Mouse (Mus musculus) spleen, embryonic (tissue): ENCODE measurements around the gene Cpsf6.
"Not testable (repeated sequence)": the region's sequence is repeated elsewhere in the genome, so short reads cannot be mapped to it uniquely, and the experiment has no call there.

Source experiments
- CTCF ChIA-PET: fragments of 350-600 bp; sonication (Branson Sonifier 250); formaldehyde crosslinking; loops from one replicate; lab custom pipeline; 2022; lab: Charles Lee

Cpsf6 gene

GRCm38 (mm10) chr10:117400246-117400954 lies 20.6 kb upstream of the Cpsf6 start:
- CTCF ChIA-PET, result interaction anchor here (0.6 to 0.7 kb wide), 3 partner anchors 18 to 61 kb away, joined by 3 to 6 read pairs (median 4); no protein-coding TSS in a partner anchor

DNA sequence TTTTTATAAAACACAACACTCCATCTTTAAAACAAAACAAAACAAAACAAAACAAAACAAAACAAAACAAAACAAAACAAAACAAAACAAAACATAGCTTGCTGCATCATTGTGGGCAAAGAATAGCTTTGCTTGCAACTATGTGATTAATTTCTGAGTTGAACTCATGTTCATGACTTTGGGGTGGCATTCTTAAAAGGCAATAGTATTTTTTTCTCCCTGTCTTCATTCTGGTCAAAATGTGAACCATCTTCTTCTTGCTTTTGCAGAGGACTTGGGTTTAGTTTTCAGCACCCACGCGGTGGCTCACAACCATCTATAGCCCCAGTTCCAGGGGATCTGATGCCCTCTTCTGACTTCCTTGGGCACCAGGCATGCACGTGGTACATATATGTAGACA lies 20.0 kb upstream of the Cpsf6 start:
- CTCF ChIA-PET, result interaction anchor here (0.6 kb wide), 1 partner anchor 32 kb away, joined by 4 read pairs; no protein-coding TSS in a partner anchor

- CTCF ChIA-PET, result no interaction called here
These were observed 19.4 kb upstream of the Cpsf6 start for GRCm38 (mm10) chr10:117399196-117399595.

GRCm38 (mm10) chr10:117398044-117398780 lies 18.4 kb upstream of the Cpsf6 start:
- CTCF ChIA-PET, result no interaction called here

DNA sequence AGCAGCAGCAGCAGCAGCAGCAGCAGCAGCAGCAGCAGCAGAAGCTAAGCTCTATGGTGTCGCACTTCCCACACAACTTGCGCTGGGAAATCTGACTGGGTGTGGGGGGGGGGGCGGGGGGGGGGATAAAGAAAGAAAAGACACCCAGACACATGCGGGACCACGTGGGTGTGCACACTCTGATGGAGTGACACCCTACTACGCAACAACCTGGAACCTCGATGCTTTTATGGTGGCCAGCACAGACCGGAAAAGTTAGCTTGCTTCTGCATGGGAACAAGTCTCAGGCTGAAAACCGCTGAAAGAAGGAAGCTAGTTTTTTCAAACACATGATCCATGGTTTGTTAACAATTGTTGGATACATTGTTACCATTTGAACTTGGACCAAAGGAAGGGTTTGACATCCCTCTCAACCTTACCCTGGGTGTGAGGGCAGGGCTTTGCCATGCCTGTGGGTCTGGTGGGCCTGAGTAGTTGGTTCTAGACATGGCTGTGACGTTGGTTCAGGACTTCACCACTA lies 17.4 kb upstream of the Cpsf6 start:
- CTCF ChIA-PET, result interaction anchor here (0.6 kb wide), 2 partner anchors 26 to 27 kb away, joined by 5 read pairs; no protein-coding TSS in a partner anchor

DNA sequence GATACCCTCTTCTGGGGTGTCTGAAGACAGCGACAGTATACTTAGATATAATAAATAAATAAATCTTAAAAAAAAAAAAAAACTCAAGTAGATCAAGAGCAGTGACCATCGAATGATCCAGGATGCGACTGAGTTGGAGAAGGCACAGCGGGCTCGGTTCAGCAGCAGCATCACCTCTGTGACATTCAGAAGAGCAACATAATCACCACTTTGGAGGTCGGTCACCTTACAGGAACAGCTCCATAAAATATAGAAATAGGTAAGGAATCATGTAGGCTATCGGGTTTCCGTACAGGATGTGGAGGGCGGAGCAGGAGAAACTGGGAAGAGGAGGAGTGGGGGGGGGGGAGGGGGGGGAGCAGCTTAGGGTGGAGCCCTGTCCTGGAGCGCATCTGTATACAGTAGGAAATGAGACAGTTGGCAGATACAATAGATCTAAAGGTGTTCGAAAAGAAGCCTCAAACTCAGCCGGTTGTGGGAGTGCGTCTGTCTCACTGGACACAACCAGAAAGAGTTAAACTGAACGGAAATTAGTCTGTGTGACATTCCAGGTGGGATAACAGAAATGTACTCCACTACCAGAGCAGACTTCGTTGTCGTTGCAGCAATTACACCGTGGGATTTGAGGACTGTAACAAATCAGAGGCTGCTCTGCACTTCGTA lies 16.7 kb upstream of the Cpsf6 start:
- CTCF ChIA-PET, result interaction anchor here (0.6 kb wide), 2 partner anchors 26 to 27 kb away, joined by 5 read pairs; no protein-coding TSS in a partner anchor

GRCm38 (mm10) chr10:117395801-117396200 lies 16.0 kb upstream of the Cpsf6 start:
- CTCF ChIA-PET, result no interaction called here

GRCm38 (mm10) chr10:117394738-117395550 lies 15.1 kb upstream of the Cpsf6 start:
- CTCF ChIA-PET, result interaction anchor here (1.2 kb wide), 1 partner anchor 41 kb away, joined by 3 read pairs; no protein-coding TSS in a partner anchor

DNA sequence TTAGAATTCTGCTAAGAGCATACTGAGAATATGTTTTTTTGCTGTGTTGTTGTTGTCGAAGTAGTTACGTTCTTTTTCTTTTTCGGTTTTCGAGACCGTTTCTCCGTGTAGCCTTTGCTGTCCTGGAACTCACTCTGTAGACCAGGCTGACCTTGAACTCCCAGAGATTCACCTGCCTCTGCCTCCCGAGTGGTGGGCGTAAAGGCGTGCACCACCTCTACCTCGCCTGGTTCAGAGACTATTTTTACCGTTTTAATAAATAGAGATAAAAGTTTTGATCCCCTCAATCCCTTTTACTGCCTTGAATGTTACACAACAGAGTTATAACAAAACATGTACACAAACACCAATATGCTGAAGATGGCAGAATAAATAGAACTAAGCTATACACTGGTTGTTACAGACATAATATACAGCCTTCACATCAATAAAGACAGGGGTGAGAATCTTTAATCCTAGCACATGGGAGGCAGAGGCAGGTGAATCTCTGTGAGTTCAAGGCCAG lies 14.1 kb upstream of the Cpsf6 start:
- CTCF ChIA-PET, result interaction anchor here (1.2 kb wide), 1 partner anchor 42 kb away, joined by 3 read pairs; no protein-coding TSS in a partner anchor

DNA sequence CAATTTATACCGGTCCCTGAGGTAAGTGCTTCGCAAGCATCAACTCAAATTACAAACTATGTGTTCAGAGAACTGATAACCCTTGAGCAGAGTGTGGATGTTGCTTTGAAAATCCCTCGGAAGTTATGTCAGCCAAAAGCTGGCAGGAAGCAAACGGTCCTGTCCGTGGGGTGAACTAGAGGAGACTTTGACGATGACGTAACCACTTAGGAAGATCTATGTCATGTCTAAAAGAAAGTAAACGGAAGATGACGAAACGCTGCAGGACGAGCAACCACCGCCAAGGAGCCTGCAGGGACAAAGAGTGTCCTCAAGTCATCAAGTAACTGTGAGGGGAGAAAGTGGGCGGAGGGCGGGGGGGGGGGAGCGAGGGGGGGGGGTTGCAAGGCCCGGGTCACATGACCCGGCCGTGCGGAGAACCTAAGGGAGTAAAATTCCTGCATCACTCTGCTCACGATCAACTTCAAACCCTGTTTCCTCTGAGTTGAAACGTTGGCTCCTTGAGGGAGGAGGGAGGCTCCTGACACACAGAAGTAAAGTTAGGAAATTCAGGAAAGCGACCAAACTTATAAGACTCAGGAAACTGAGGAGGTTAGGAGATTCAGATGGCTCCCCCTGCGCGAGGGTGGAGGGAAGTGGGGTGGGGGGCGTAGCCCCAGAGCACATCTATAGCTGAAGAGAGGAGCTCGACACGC lies 13.5 kb upstream of the Cpsf6 start:
- CTCF ChIA-PET, result no interaction called here

DNA sequence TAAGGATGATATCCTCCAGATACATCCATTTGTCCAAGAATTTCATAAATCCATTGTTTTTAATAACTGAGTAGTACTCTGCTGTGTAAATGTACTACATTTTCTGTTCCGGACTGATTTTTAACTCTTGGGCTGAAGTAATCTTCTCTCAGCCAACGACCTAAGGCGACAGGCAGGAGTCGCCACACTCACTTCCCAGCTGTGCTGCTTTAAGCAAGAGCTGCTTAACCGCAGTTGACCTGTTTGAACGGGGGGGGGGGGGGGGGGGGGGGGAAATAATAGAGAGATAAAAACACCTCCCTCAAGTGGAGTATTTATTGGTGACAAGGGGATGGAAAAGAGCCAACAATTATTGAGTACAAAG lies 13.0 kb upstream of the Cpsf6 start:
- CTCF ChIA-PET, result no interaction called here

GRCm38 (mm10) chr10:117392397-117392796 lies 12.6 kb upstream of the Cpsf6 start:
- CTCF ChIA-PET, result not testable (repeated sequence)

- CTCF ChIA-PET, result no interaction called here
These were observed 12.0 kb upstream of the Cpsf6 start for GRCm38 (mm10) chr10:117391801-117392200.

DNA sequence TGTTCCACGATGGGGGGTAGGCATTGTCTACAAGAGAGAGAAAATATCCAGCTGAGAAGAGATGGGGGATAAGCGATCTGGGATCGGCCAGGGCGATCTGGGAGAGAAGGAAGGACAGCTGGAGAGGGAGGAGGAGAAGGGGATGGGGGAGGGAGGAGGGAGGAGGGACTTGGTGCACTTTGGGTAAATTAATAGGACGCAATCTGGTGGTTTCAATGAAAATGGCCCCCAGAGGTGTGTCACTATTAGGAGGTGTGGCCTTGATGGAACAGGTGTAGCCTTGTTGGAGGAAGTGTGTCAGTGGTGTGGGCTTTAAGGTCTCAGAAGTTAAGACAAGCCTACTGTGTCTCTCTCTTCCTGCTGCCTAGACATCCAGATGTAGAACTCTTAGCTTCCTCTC lies 11.2 kb upstream of the Cpsf6 start:
- CTCF ChIA-PET, result interaction anchor here (0.5 to 0.7 kb wide), 5 partner anchors 9 to 117 kb away, joined by 3 to 22 read pairs (median 7); no protein-coding TSS in a partner anchor

DNA sequence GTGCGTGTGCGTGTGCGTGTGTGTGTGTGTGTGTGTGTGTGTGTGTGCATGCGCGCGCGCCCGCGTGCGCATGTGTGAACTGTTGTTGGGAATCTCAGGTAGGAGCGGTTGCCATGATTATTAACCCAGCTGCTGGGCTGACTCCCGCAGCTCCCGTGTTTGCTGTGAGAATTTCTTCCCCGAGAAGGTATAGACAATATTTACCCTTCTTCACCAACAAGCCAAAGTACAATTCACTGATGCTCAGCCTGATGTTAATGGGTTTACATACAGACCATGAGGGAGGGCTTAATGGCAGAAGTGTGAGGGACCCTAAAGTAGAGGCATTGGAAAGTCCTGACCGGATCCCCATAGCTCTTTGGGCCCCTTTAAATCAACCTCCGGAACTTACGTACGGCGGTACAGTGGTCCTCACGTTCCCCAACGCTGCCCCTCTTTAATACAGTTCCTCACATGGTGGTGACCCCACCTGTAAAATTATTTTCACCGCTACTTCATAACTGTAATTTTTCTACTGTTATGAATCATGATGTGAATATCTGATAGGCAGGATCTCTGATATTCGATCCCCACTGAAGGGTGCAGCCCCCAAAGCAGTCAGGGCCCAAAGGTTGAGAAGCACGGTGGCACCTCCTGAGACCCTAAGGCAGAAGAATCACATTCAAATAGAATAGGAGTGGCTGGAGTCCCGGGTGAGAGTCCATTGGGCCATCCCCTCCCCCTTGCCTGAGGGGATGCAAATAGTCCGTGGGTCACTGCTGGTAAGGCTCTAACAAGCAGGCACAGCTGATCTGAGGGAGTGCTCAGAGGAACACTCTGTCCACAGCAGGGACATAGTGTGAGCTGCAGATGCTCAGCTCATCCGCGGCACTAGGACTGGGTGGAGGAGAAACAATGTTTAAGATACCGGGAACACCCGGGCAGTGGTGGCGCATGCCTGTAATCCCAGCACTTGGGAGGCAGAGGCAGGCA lies 10.4 kb upstream of the Cpsf6 start:
- CTCF ChIA-PET, result interaction anchor here (0.5 to 0.6 kb wide), 2 partner anchors 45 to 59 kb away, joined by 3 to 9 read pairs; no protein-coding TSS in a partner anchor

- CTCF ChIA-PET, result no interaction called here
These were observed 9.5 kb upstream of the Cpsf6 start for GRCm38 (mm10) chr10:117389371-117389740.

DNA sequence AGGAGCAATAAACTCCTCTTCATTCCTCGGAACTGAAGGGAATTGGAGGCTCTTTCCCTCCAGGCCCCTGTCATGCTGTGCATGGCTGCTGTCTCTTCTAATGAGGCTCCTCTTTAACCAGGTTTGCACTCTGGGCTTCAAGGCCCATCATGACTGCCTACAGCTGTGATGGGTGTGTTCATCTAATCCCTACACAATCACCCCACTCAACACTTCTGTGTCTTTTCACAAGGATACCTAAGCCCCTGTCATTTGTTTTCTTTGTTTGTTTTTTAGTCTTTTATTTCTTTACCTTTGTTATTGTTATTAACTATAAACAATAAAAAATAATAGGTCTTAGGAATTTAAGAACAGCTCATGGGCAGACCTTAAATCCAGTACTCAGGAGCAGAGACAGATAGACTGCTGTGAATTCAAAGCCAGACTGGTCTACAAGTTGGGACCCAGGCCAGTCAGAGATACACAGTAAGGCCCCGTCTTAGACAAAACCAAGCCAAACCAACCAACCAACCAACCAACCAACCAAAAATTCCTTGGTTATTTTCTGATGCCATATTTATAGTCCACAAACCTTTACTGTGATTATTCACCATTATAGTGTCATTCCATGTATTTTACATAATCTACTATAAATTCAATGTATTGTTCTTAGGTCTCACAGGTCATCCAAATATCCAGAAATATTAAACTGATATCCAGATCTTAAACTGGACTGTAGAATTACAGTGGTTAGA lies 9.0 kb upstream of the Cpsf6 start:
- CTCF ChIA-PET, result no interaction called here
